Mouse (Mus musculus): ENCODE measurements around the gene Msl1. TPM values are rescaled to one million over a fixed set of nuclear protein-coding genes. Genes with fewer than 3 reads are reported as not detected.
A peak's percentile ranks its signal among the peaks of the same experiment; 100 is the strongest.

Gene Msl1
- polyA plus RNA-seq, 1 experiment from 2014 or later: 33.6 TPM

GRCm38 (mm10) chr11:98753264-98753663, 42.1 kb upstream of the Msl1 start:
- H3K36me3 ChIP-seq (replicated peaks): peaks cover 20% of the 10 kb centered on the region
- no peak overlapping the region for H3K4me2 ChIP-seq
- peaks cover 74% of the 10 kb centered on the region for H3K4me1 ChIP-seq
- WGBS: 93% methylated on average over 5 of the region's 5 CpGs
- no peak overlapping the region for H3K4me3 ChIP-seq
- no peak overlapping the region for H3K27ac ChIP-seq
- no peak for ATAC-seq (replicated peaks)
- no peaks in the 10 kb centered on the region for H3K9me3 ChIP-seq
- no peak overlapping the region for H3K9ac ChIP-seq
- no peaks in the 10 kb centered on the region for H3K27me3 ChIP-seq (replicated peaks)

GRCm38 (mm10) chr11:98754151-98754620, 41.1 kb upstream of the Msl1 start:
- 70% methylated on average over 9 of the region's 9 CpGs for WGBS
- Histone ChIP-seq H3K36me3 (replicated peaks) (peaks cover 20% of the 10 kb centered on the region), H3K4me2 (no peak overlapping the region), H3K9ac (no peak overlapping the region), H3K4me1 (peaks cover 64% of the 10 kb centered on the region), H3K9me3 (no peaks in the 10 kb centered on the region), H3K4me3 (no peak overlapping the region), H3K27ac (peak overlapping the region; percentile 69), H3K27me3 (replicated peaks) (no peaks in the 10 kb centered on the region)
- ATAC-seq (replicated peaks): no peak

- H3K27ac ChIP-seq: peak overlapping the region; percentile 69
- 19% methylated on average over 7 of the region's 7 CpGs for WGBS
Observed at GRCm38 (mm10) chr11:98754621-98755181, 40.6 kb upstream of the Msl1 start.

GRCm38 (mm10) chr11:98755726-98756380, 39.5 kb upstream of the Msl1 start:
- 95% methylated on average over 6 of the region's 6 CpGs for WGBS
- H3K27me3 ChIP-seq (replicated peaks): no peaks in the 10 kb centered on the region
- H3K4me1 ChIP-seq: peaks cover 48% of the 10 kb centered on the region
- no peak for ATAC-seq (replicated peaks)
- H3K9ac ChIP-seq: no peak overlapping the region
- no peak overlapping the region for H3K27ac ChIP-seq
- H3K36me3 ChIP-seq (replicated peaks): peaks cover 23% of the 10 kb centered on the region
- no peaks in the 10 kb centered on the region for H3K9me3 ChIP-seq
- H3K4me2 ChIP-seq: no peak overlapping the region
- H3K4me3 ChIP-seq: no peak overlapping the region

More at GRCm38 (mm10) chr11:98754621-98755181, 40.6 kb upstream of the Msl1 start:
- Histone ChIP-seq H3K4me3 (no peak overlapping the region), H3K4me1 (peaks cover 59% of the 10 kb centered on the region), H3K36me3 (replicated peaks) (peaks cover 20% of the 10 kb centered on the region), H3K9ac (no peak overlapping the region), H3K27me3 (replicated peaks) (no peaks in the 10 kb centered on the region), H3K9me3 (no peaks in the 10 kb centered on the region), H3K4me2 (no peak overlapping the region)
- ATAC-seq (replicated peaks): peak; percentile 8; the same call in 1 of the 2 replicates

GRCm38 (mm10) chr11:98756711-98757110, 38.6 kb upstream of the Msl1 start:
- Histone ChIP-seq H3K9me3 (no peaks in the 10 kb centered on the region), H3K4me3 (no peak overlapping the region), H3K27me3 (replicated peaks) (no peaks in the 10 kb centered on the region), H3K9ac (no peak overlapping the region), H3K4me1 (peaks cover 39% of the 10 kb centered on the region), H3K4me2 (no peak overlapping the region), H3K27ac (no peak overlapping the region), H3K36me3 (replicated peaks) (peaks cover 27% of the 10 kb centered on the region)
- WGBS: 94% methylated on average over 12 of the region's 12 CpGs
- ATAC-seq (replicated peaks): no peak

GRCm38 (mm10) chr11:98761939-98762338, 33.4 kb upstream of the Msl1 start:
- Histone ChIP-seq H3K27me3 (replicated peaks) (no peaks in the 10 kb centered on the region), H3K27ac (0 out of 2 replicates have a peak overlapping the region, but pooled peaks have one; percentile 6), H3K4me2 (no peak overlapping the region), H3K36me3 (replicated peaks) (peaks cover 42% of the 10 kb centered on the region), H3K9me3 (no peaks in the 10 kb centered on the region), H3K9ac (no peak overlapping the region), H3K4me3 (no peak overlapping the region), H3K4me1 (peaks cover 18% of the 10 kb centered on the region)
- no peak for ATAC-seq (replicated peaks)
- 92% methylated on average over 4 of the region's 4 CpGs for WGBS

- 64% methylated on average over 17 of the region's 17 CpGs for WGBS
- no peak for ATAC-seq (replicated peaks)
- Histone ChIP-seq H3K4me2 (no peak overlapping the region), H3K9me3 (no peaks in the 10 kb centered on the region), H3K36me3 (replicated peaks) (peaks cover 37% of the 10 kb centered on the region), H3K27me3 (replicated peaks) (no peaks in the 10 kb centered on the region), H3K4me1 (peaks cover 28% of the 10 kb centered on the region), H3K4me3 (no peak overlapping the region), H3K27ac (no peak overlapping the region), H3K9ac (no peak overlapping the region)
Observed at GRCm38 (mm10) chr11:98762756-98763501, 32.4 kb upstream of the Msl1 start.

GRCm38 (mm10) chr11:98763502-98763861, 31.8 kb upstream of the Msl1 start:
- Histone ChIP-seq H3K36me3 (replicated peaks) (peaks cover 37% of the 10 kb centered on the region), H3K4me1 (peaks cover 34% of the 10 kb centered on the region), H3K4me3 (no peak overlapping the region), H3K27me3 (replicated peaks) (no peaks in the 10 kb centered on the region), H3K4me2 (no peak overlapping the region), H3K27ac (no peak overlapping the region), H3K9me3 (no peaks in the 10 kb centered on the region), H3K9ac (no peak overlapping the region)
- 91% methylated on average over 8 of the region's 8 CpGs for WGBS
- ATAC-seq (replicated peaks): no peak

GRCm38 (mm10) chr11:98764091-98764490, 31.2 kb upstream of the Msl1 start:
- WGBS: 87% methylated on average over 18 of the region's 18 CpGs
- Histone ChIP-seq H3K9me3 (no peaks in the 10 kb centered on the region), H3K36me3 (replicated peaks) (peaks cover 41% of the 10 kb centered on the region), H3K4me2 (no peak overlapping the region), H3K9ac (no peak overlapping the region), H3K27me3 (replicated peaks) (no peaks in the 10 kb centered on the region), H3K4me3 (no peak overlapping the region), H3K4me1 (peaks cover 38% of the 10 kb centered on the region), H3K27ac (0 out of 2 replicates have a peak overlapping the region, but pooled peaks have one; percentile 18)
- no peak for ATAC-seq (replicated peaks)

GRCm38 (mm10) chr11:98764746-98765145, 30.6 kb upstream of the Msl1 start:
- Histone ChIP-seq H3K9ac (no peak overlapping the region), H3K4me3 (no peak overlapping the region), H3K27ac (no peak overlapping the region), H3K36me3 (replicated peaks) (peaks cover 43% of the 10 kb centered on the region), H3K27me3 (replicated peaks) (no peaks in the 10 kb centered on the region), H3K4me2 (no peak overlapping the region), H3K9me3 (no peaks in the 10 kb centered on the region), H3K4me1 (peaks cover 38% of the 10 kb centered on the region)
- no peak for ATAC-seq (replicated peaks)

GRCm38 (mm10) chr11:98765421-98766309, 29.7 kb upstream of the Msl1 start:
- Histone ChIP-seq H3K36me3 (replicated peaks) (peaks cover 46% of the 10 kb centered on the region), H3K4me3 (no peak overlapping the region), H3K27ac (peak overlapping the region; percentile 67), H3K9me3 (no peaks in the 10 kb centered on the region), H3K4me1 (peaks cover 38% of the 10 kb centered on the region), H3K9ac (no peak overlapping the region), H3K4me2 (no peak overlapping the region), H3K27me3 (replicated peaks) (no peaks in the 10 kb centered on the region)
- no peak for ATAC-seq (replicated peaks)
- WGBS: 48% methylated on average over 9 of the region's 9 CpGs

- Histone ChIP-seq H3K9me3 (no peaks in the 10 kb centered on the region), H3K4me3 (no peak overlapping the region), H3K27ac (no peak overlapping the region), H3K9ac (no peak overlapping the region), H3K4me2 (no peak overlapping the region), H3K27me3 (replicated peaks) (no peaks in the 10 kb centered on the region), H3K4me1 (peaks cover 38% of the 10 kb centered on the region), H3K36me3 (replicated peaks) (peaks cover 44% of the 10 kb centered on the region)
- 42% methylated on average over 2 of the region's 2 CpGs for WGBS
- ATAC-seq (replicated peaks): no peak
Observed at GRCm38 (mm10) chr11:98766346-98766745, 29.0 kb upstream of the Msl1 start.
